Mouse (Mus musculus): ENCODE data around the gene Uqcrc2.

Uqcrc2 gene

GRCm38 (mm10) chr7:120634711-120635361 lies at the start of gene Uqcrc2:
Uqcrc2 (plus strand) TSS chr7:120635176.
- in situ Hi-C loops (cut with MseI, MboI) = loop anchor here in 1 of 2 experiments (25.0 kb wide), 1 partner anchor 523 kb away; the partner anchor contains the start of gene Tmem159

DNA sequence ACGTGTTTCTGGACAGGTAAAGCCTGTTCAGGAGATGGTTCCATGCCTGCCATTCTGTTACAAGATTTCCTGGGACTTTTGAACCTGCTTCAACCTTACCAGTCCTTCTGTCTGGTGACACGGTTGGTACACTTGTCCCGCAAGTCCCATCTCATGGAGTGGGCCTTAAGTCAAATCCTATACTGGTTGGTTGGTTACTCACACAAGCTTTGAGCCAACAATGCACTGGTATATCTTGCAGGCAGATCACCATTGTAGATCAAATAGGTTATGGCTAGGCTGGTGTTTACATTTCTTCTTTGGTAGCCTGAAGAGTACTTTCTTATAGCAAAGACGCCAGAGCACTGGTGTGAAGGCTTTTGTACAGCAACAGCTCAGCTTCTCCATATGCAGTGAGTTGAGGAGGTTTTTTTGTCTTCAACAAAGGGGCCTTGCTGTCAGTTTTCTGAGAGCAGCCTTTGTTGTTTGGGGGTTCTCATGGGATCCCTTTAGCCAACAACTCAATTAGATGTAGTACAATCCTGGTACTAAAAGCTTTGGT lies 37.7 kb upstream of the Uqcrc2 start:
- in situ Hi-C loops (cut with MseI, MboI) = no loop called here

DNA sequence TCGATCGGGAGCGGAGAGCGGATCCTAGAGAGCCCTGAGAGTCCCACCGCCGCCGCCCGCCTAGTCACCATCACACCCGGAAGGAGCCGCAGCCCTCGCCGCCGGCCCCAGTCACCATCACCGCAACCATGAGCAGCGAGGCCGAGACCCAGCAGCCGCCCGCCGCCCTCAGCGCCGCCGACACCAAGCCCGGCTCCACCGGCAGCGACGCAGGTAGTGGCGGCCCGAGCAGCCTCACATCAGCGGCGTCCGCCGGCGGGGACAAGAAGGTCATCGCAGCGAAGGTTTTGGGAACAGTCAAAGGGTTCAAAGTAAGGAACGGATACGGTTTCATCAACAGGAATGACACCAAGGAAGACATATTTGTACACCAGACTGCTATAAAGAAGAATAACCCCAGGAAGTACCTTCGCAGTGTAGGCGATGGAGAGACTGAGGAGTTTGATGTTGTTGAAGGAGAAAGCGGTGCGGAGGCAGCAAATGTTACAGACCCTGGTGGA lies 37.2 kb upstream of the Uqcrc2 start:
- in situ Hi-C loops (cut with MseI, MboI) = no loop called here

GRCm38 (mm10) chr7:120598355-120598754 lies 36.6 kb upstream of the Uqcrc2 start:
- in situ Hi-C loops (cut with MseI, MboI) = no loop called here

GRCm38 (mm10) chr7:120620075-120620771 lies 14.8 kb upstream of the Uqcrc2 start:
- in situ Hi-C loops (cut with MseI, MboI) = no loop called here

GRCm38 (mm10) chr7:120620841-120621240 lies 14.1 kb upstream of the Uqcrc2 start:
- in situ Hi-C loops (cut with MseI, MboI) = no loop called here

- in situ Hi-C loops (cut with MseI, MboI) = loop anchor here in 1 of 2 experiments (25.0 kb wide), 1 partner anchor 520 kb away; the partner anchor contains the start of gene Tmem159
Observed at GRCm38 (mm10) chr7:120632518-120632917, 2.5 kb upstream of the Uqcrc2 start.

- in situ Hi-C loops (cut with MseI, MboI) = loop anchor here in 1 of 2 experiments (25.0 kb wide), 1 partner anchor 522 kb away; the partner anchor contains the start of gene Tmem159
Observed at GRCm38 (mm10) chr7:120634301-120634700, 675 bp upstream of the Uqcrc2 start.

DNA sequence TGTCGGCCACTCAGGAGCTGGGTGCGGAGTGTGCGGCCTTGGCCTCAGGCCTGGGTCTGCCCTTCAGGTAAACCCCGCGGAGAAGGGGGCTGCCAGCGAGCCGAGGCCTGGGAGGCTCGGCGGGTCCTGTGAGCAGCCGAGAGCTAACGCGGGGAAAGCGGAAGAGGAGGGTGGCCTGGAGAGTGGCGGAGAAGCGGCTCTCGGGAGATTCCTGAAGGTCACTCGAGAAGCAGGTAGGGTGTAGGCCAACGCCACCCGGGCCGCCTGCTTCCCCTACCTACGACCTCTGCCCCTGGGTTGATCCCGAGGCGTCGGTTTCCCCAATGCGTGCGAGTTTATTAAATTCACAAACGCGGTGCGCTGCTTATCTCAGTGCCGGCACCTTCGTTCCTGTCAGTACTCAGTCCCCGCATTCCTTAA lies 396 bp downstream of the Uqcrc2 start:
- in situ Hi-C loops (cut with MseI, MboI) = loop anchor here in 1 of 2 experiments (25.0 kb wide), 1 partner anchor 523 kb away; the partner anchor contains the start of gene Tmem159

DNA sequence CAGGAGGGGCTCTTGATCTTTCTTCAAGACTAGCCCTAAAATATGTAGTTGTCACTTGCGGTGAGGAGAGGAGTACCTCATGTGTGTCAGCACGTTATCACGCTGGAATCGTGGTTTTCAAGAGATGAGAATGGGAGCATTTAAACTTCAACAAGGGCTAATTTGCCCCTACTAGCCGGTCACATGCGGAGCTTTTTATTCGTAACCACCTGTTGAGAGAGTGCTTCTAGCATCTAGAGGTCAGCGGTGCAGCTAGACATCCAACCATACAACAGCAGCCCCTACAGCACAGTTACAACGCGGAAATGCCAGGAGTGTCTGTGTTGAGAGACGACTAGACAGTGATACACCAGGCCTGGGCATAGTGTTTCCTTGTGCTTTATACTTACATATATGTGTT lies 845 bp downstream of the Uqcrc2 start:
- in situ Hi-C loops (cut with MseI, MboI) = loop anchor here in 1 of 2 experiments (25.0 kb wide), 1 partner anchor 524 kb away; the partner anchor contains the start of gene Tmem159

- in situ Hi-C loops (cut with MseI, MboI) = loop anchor here in 1 of 2 experiments (25.0 kb wide), 1 partner anchor 531 kb away; the partner anchor contains the start of gene Tmem159
Observed at GRCm38 (mm10) chr7:120643217-120643616, 8.2 kb downstream of the Uqcrc2 start.

GRCm38 (mm10) chr7:120647849-120648248 lies 12.9 kb downstream of the Uqcrc2 start:
- in situ Hi-C loops (cut with MseI, MboI) = loop anchor here in 1 of 2 experiments (25.0 kb wide), 1 partner anchor 536 kb away; the partner anchor contains the start of gene Tmem159

DNA sequence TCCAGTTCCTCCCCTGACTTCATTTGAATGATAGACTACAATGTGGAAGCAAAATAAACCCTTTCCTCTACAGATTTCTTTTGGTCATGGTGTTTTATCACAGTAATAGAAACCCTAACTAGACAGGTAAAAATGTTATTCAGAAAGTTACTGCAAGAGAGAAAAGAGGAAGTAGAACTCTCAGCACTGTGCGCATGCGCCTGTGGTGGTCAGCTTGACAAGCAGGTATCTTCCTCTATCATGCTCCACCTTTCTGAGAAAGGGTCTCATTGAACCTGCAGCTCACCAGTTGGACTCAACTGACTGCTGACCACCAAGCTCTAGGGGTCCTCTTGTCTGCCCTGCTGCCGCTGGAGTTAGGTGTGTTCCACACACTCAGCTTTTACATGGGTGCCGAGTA lies 27.1 kb downstream of the Uqcrc2 start:
- in situ Hi-C loops (cut with MseI, MboI) = no loop called here

DNA sequence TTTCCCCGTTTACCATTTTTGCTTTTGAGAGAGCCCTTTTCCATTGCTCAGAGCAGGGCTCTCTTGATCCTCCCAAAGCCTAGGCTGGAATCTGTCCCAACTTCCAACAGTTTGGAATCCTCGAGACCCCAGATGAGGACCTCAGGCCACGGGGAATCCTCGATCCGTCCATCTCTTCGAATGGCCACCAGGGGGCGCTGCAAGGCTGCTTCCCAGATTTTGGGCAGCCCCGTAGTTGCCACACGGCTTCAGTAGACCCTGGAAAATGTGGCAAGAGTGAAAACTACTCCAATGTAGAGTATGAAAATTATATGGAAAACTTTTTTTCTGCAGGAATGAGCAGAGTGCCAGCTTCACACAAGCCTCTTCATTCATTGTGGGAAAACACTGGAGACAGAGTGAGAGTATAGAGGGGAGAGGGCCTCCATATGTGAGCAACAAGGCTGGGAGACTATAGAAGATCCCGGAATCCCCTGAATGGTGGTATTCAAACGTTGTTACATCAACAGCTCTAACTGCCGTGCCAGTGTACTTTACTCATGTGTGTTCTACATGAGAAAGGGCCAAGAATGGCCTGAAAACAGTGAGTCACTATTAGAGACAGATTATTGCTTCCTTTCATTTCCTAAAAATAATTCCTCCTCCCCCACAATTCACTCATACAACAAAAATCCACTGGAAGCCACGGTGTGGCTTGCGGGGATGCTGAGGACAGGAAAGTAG lies 35.3 kb downstream of the Uqcrc2 start, which contains the start of gene Pdzd9:
Gene Pdzd9, minus strand, starts transcription at position 191 of the 723 bp plus-strand sequence.
- in situ Hi-C loops (cut with MseI, MboI) = loop anchor here in 1 of 2 experiments (5.0 kb wide), 1 partner anchor 152 kb away; no protein-coding TSS in a partner anchor

- in situ Hi-C loops (cut with MseI, MboI) = loop anchor here in 1 of 2 experiments (5.0 kb wide), 1 partner anchor 151 kb away; no protein-coding TSS in a partner anchor
Observed at GRCm38 (mm10) chr7:120671271-120671670, 36.3 kb downstream of the Uqcrc2 start.

DNA sequence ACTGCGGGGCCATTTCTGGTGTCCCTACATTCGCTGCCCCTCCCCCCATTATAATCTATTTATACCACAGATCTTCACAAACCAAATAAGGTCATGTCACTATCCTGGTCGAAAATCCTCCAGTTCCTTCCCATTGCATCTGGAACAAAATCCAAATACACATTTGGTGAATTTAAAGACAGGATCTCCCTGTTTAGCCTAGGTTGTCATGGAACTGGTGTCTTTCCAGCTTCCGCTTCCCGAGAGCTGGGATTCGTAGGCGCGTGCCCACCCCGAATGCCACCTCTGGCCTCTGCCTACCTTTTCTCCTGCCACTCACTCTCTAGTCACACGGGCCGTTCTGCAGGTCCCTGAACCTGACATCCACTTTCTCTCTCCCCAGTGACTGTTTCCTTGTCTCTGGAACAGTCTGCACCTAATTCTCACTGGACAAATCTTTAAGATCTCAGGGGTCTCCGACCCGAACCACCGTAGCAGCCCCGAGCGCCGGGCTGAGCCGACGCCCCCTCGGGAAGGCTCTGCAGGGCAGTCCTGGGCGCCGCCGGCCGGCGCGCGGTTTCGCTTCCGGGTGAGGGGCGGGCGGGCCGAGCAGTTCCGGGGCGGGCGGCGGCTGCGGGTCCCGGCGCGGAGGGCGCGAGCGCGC lies 42.1 kb downstream of the Uqcrc2 start, which contains the start of gene Mosmo:
Gene Mosmo, plus strand, starts transcription at position 618 of the 643 bp plus-strand sequence.
- in situ Hi-C loops (cut with MseI, MboI) = no loop called here

DNA sequence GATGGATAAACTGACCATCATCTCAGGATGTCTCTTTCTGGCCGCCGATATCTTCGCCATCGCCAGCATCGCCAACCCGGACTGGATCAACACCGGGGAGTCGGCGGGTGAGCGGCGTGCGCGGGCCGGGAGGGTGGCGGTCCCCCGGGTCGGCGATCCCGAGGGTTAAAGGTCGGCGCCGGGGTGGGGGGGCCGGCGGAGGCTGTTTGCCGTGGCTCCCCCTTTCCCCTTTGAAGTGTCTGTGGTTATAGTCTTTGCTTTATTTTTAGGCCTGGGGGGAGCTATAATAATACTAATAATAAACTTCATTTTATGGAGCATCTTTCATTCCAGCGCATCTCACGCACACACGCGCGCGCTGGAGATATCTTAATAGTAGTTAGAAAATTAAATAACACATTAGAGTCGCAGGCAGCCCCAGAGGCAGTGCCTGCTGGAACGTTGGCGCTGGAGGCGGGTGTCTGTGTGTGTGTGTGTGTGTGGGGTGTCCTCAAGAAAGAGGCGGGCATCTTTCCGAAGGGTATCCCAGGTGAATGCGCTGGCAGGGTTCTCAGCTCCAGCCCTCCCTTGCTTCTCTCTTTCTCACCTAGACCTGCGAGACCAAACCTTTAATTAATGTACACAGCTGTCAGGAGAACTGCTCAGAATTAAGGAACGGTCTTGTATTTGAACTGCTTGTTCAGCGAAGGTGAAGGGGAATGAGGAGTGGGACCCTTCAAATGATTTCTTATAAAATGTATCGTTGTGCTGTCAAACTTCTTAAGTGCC lies 43.0 kb downstream of the Uqcrc2 start:
- in situ Hi-C loops (cut with MseI, MboI) = no loop called here

- in situ Hi-C loops (cut with MseI, MboI) = no loop called here
Observed at GRCm38 (mm10) chr7:120679023-120679422, 44.0 kb downstream of the Uqcrc2 start.

GRCm38 (mm10) chr7:120682002-120682401 lies 47.0 kb downstream of the Uqcrc2 start:
- in situ Hi-C loops (cut with MseI, MboI) = no loop called here

DNA sequence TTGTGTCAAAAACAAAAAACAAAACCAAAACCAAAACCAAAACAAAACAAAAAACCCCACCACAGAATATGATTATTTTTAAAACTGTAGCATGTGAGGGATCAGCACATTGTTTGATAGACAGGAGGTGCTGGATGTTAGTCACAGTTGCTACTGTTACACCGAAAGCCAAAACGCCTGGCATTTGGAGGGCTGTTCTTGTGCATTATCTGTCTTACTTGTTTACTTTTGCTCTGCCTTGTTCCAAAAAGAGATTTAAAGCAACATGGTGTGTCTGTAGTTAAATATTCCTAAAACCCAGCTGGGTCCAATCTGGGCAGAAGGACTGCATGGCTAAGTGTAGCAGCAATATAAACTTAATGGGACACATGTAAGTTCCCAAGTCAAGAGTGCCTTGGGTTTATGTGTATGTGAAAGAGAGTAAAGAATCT lies 49.8 kb downstream of the Uqcrc2 start:
- in situ Hi-C loops (cut with MseI, MboI) = no loop called here

All from mouse trophoblast stem cell (cell line).